Mouse (Mus musculus) kidney, adult 11 months (tissue): ENCODE measurements around the gene Hspb1.

Experiments
- DNase-seq: peaks from one replicate; pipeline ENCODE4 v3.0.0; 2022

The Hspb1 gene

DNA sequence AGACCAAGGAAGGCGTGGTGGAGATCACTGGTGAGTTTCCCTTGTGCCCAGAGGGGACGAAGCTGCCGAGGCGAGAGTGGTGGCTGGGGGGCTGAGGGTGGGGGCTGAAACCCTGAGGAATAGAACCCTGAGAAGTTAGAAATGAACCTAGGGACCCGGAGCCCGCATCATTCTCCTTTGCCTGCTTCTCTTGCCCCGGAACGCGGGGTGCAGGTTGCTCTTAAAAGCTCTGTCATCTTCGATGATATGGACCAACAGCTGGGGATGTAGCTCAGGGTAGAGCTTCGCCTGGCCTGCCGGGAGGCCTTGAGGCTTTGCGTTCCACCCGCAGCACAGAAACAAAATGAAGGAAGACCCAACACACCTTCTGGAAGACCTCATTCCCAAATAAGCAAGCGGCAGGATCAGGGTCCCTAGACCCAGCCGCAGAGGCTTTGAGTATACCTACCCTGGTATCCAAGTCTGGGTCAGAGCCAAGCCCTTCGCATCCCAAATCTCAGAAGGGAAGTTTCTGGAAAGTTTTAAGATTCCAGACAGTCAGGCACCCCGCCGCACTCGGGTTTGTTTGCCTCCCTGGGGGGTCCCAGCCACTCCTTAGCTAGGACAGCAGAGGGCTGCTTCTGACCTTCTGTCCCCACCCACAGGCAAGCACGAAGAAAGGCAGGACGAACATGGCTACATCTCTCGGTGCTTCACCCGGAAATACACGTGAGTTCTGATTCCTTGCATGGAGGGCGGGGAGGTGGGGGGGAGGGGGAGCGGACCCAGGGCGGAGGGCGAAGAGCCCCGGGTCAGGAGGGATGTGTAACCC, 891 bp downstream of the Hspb1 start:
- no peak for DNase-seq

DNA sequence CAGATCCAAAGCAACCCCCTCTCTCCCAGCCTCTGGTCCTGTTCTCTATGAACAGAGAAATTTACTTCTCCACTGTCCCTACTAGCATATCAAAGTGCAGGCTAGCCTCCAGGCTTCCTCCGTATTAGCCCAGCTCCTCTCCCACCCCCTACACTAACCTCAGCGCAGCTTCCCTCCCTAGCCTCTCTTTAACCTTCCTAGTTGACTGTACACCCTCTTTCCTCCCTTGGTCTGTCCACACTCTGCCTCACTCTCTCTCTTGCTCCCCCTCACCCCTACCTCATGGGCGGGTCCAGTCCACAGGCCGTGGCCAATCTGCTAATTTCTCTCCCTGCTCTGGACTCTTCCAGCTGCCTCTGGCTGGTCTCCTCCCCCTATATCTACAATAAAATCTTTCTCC, 2.6 kb downstream of the Hspb1 start:
- DNase-seq: no peak

- no peak for DNase-seq
Measured at GRCm38 (mm10) chr5:135890920-135891319, 3.2 kb downstream of the Hspb1 start.

DNA sequence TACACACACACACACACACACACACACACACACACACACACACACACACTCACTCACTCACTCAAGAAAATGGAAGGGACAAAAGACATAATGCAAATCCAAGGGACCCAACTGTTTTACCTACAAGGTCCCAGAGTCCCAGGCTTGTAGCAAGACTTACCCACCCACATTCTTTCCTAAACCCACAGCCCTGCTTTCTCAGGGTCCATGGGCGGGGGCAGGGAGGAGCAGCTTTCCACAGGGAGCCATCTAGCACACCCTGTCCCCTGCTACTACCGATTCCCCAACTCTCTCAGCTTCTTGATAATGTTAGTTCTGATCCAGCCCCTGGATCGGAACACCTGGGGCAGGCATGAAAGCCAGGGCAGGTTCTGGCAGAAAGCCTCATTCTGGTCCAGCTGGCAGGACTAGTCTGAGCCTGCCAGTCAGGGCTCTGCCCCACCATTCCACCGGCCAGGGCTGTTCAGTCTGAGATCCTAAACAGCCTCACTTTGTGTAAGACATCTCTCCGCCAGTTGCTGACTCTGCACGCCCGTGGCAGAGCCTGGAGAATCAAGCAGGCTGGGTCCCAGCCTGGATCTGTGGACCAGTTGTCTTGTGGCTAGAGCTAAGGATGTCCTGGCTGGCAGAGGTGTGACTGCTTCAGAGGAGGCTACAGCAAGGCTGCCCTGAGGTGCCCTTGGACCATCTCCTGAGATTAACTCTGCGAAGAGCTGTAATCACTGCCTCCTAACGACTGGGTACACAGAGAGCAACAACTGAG, 5.1 kb downstream of the Hspb1 start:
- DNase-seq: no peak

DNA sequence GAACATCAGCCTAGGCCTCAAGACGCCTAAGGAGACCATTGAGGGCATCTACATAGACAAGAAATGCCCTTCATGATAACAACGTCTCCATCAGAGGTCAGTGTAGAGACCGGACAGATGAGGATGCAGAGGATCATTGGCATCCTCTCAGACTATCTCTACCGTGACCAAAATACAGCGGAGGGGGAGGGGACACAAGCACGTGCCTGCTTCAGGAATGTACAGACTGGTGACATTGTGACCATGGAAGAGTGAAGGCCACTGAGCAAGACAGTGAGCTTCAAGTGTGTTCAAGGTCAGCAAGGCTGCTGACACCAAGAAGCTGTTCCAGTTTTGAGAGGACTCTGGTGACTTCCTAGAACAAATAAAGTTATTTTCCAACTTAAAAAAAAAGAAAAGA, 7.2 kb downstream of the Hspb1 start:
- DNase-seq: no peak

GRCm38 (mm10) chr5:135898028-135898427, 10.3 kb downstream of the Hspb1 start:
- no peak for DNase-seq

DNA sequence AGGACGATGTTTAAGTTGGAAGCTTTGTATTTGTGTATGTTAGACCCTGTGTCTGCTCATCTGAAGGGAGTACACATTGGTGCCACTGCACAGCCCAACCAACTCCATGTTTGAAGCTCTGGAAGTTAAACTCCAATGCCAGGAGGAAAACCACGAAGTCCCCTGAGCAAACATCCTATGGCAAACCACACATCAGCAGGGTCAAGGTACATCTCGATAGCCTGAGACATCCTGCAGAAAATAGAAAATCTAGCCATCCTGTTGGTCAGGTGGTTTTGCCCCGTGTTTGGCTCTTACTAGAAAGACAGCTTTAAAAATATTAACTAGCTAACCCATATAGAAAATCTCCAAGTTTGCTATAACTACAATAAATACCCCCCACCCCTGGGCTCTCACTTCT, 11.3 kb downstream of the Hspb1 start:
- no peak for DNase-seq

DNA sequence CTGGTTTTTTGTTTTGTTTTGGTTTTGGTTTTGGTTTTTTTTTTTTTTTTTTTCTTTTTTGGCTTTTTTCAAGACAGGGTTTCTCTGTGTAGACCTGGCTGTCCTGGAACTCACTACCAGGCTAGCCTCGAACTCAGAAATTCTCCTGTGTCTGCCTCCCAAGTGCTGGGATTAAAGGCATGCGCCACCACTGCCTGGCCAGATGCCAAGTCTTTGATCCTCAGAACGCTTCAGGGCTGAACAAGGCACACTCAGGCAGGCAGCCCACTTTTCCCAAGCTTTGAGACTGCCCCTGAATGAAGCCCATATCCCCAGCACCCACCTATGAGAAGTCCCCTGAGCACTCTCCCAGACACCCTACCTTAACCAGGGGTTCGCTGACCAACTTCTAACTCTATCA, 12.1 kb downstream of the Hspb1 start:
- no peak for DNase-seq

GRCm38 (mm10) chr5:135900701-135901100, 13.0 kb downstream of the Hspb1 start:
- no peak for DNase-seq

DNA sequence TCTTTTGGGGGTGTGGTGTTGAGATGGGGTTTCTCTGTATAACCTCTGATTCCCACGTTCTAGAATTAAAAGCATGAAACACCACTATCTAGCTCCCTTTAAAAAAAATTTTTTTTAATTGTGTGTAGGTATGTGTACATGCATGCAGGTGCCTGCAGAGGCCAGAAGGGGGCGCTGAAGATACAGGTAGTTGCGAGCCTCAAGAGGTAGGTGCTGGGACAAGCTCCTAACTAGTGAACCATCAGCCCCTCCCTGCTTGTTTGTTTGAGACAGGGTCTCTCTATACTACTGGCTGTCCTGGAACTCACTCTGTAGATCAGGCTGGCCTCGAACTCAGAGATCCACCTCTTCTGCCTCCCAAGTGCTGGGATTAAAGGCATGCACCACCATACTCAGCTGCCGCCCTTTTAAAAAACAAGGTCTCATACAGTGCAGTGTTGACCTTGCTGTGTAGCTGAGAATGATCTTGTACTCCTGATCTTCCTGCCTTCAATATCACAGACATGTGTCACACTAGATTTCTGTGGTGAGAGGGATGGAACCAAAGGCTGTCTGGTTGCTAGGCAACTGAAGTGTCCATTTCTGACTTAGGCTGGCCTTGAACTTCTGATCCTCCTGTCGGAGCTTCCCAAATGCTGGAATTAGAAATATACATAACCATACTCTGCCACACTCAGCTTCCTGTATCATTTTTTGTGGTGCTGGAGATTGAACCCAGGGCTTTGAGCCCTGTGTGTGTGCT, 13.8 kb downstream of the Hspb1 start:
- DNase-seq: no peak

- DNase-seq: no peak
Measured at GRCm38 (mm10) chr5:135903058-135903457, 15.3 kb downstream of the Hspb1 start.

DNA sequence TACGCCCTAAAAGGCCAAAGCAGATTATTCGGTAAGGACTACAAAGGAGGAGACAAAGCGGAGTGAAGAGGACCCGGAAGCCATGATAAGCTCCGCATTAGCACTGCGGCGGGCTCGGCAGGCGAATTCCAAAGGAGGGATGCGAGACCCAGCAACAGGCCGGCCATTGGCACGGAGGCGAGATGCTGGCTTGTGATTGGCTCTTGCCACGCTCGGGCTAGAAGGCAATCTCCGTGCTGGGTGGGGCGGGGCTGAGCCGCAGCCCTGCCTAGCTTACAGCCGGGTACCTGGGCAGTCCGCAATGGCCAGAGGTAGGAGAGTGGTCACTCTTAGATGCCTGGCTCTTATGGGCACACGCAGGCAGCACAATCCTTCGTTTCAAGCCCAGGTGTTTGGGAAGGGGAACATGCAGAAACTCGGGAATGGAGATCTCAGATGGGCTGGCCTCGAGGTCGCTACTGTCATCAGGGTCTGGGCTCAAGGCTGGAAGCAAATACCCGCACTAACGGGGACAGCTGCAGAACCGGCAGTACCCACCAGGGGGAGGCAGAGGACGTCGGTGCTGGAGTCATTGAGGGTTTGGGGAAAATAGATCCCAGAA, 15.9 kb downstream of the Hspb1 start:
- DNase-seq: peak; percentile 88

DNA sequence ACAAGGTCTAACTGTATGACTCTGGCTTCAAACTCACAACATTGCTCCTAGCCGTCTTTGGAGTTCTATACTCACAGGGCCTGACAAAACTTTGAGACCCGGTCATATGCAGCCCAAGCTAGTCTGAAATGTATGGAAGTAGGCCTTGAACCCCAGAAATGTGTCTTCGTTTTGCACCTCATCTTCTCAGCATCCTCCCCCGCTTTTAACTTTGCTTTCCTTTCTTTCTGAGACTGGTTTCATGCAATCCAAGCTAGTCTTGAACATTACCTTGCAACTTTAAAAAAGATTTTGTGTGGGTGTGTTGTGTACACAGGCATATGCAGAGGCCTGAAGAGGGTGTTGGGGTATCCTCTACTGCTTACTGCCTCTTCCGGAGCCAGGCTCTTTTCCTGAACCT, 16.5 kb downstream of the Hspb1 start:
- DNase-seq: no peak

DNA sequence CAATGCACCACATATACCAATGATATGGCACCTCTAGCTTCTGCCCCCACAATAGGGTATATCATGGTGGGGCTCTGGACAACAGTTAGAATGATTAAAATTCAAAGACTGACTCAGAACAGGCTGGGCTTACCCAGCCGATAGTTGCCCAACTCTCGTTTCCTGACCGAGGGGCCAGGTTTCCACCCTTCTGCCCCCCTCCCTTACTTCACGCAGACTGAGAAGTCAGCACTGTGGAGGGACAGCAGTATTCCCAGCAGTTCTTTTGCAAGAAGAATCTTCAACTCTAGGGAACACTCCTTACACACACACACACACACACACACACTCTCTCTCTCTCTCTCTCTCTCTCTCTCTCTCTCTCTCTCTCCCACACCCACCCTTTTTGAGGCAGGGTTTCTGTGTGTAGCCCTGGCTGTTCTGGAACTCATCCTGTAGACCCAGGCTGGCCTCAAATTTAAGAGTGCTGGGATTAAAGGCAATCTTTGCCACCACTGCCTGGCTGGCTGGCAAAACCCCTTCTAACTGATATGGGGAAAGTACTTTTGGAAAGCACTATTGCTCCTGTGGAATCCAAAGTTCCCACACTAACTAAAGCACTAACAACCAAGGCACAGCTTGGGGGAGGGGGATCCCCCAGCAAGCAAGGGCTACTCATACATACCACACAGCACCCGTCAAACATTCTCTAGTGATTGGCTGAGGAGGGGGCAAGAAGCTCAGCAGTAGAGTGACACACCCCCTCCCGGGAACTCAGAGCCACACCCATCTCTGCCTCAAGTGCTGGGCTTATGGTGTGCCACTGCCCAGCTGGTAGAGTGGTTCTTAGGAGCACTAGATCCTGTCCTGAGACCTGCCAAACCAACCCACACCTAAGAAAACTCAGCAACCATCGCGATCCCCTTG, 17.9 kb downstream of the Hspb1 start:
- DNase-seq: no peak

- no peak for DNase-seq
Measured at GRCm38 (mm10) chr5:135906846-135907245, 19.1 kb downstream of the Hspb1 start.

DNA sequence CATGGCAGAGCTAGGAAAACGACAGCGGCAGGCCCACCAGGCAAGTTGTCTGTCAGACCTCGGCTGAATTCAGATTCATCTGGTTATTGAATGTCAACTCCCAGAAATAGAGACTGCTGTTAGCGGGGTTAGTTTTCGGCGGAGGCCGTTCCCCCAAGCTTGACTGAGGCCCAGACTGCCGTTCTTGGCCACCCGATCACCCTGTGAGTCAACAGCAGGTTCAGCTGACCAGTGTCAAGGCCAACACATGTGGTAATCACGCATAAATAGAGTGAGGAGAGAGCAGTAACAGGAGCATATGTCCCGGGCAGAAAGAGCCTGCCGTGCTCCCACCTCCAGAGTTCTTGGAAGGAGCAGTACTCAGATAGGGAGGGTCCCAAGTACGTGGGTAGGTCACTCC, 19.5 kb downstream of the Hspb1 start:
- DNase-seq: no peak

DNA sequence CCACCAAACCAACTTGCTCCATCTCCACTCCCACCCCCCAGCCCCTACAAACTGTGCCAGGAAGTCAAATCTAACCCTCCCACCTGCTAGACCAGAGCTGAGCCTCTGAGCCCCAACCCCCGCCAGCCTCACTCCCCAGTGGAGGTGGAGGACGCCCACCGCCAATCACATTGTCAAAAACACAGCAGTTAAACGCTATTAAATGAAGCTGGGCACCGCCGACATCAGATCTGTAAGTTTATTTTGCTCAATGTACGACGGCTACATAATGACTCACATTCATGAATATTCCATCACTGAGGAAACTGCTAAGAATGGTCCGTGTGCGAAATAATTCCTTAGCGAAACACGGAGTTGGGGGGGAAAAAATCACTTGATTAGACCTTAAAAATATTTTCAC, 20.5 kb downstream of the Hspb1 start:
- DNase-seq: no peak

GRCm38 (mm10) chr5:135908989-135909388, 21.3 kb downstream of the Hspb1 start:
- DNase-seq: no peak

- DNase-seq: no peak
Measured at GRCm38 (mm10) chr5:135909646-135910045, 21.9 kb downstream of the Hspb1 start.

DNA sequence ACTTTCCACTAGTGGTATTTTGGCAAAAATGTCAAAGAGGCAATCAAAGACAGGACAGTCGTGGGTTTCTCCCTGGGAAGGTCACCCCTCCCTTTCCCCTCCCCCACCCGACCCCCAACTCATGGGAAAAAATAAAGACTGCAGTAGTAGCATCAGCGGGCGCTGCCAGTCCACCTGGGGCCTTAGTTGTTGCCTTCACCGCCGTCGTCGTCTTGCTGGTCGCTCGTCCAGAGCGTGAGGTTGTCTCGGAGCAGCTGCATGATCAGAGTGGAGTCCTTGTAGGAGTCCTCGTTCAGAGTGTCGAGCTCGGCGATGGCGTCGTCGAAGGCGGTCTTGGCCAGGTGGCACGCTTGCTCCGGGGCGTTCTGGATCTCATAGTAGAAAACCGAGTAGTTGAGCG, 23.1 kb downstream of the Hspb1 start:
- no peak for DNase-seq

GRCm38 (mm10) chr5:135911633-135912220, 24.0 kb downstream of the Hspb1 start:
- no peak for DNase-seq

DNA sequence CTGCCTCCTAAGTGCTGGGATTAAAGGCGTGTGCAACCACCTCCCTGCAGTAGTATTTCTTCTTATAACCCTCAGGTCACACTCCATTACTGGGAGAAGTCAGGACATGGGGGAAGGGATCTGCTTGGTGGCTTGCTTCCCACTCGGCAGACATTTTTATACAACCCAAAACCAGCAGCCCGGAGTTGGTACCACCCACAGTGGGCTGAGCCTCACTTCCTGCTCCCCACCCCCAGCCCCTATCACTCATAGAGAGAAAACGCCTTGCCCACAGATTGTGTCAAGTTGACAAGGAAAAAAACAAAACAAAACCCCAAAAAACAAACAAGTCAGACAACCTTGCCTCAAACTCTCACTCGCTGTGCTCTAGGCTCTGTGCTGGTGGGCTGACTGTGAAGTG, 25.5 kb downstream of the Hspb1 start:
- DNase-seq: no peak
